Mouse (Mus musculus): ENCODE results near the gene Gmnn. TPM values are rescaled to one million over a fixed set of nuclear protein-coding genes. Genes with fewer than 3 reads are reported as not detected.
A peak's percentile ranks its signal among the peaks of the same experiment; 100 is the strongest.

Gene Gmnn
- polyA plus RNA-seq, 1 experiment from 2014 or later = 65.6 TPM

DNA sequence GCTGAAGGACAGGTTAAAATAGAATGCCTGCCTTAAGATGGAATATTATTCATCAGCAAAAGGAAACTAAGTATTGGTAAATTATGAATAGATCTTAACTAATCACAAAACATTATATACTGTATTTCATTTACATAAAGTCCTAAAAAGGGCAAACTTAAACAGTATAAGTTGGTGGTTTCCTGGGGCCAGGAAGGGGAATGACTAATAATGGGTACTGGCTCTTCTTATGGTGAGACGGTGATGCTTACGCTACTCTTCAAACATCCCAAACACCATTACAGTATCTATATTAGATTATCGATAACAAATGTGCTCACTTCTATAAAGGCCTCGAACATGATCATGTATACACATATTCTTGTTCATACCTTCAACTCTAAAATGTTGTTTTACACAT is 37.0 kb upstream of the Gmnn start:
- Histone ChIP-seq H3K27ac (ENCODE audit: low read depth, low read length) (no peak overlapping the region), H3K4me2 (ENCODE audit: low read length) (no peak overlapping the region)
- no peak for DNase-seq (ENCODE audit: low spot score)

DNA sequence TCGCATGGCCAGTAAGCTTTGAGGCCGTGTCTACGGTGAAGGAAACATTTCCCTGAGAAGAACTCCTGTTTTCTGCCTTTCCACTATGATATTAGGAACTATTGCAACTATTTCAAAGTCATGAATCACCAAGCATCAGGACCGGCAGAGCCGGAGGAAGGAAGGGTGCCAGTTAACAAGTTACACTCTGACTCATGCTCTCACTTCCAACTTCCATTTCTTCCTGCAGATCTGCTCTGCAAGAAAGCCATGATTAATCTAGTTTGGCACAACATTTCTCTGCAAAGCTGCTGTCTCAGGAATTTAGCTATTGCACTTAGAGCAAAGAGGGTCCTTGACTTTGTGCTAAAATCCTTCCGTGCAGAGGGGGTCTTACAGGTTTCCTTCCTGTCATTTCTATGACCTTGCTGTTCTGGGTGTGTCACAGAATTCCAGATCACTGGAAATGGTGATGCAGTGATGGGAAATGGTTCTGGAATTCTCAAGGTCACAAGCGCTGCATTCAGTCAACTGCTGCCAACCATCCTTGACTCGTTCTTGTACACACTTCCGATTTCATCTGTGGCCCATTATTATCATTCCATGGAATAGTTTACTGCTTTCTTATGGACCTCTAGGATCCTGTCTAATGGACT is 30.8 kb upstream of the Gmnn start:
- Histone ChIP-seq H3K4me2 (ENCODE audit: low read length) (no peak overlapping the region), H3K9ac (ENCODE audit: low read length) (no peak overlapping the region), H3K27me3 (replicated peaks; ENCODE audit: control insufficient read depth, insufficient read depth, low read length) (no peaks in the 10 kb centered on the region), H3K4me3 (ENCODE audit: low read depth, low read length) (no peak overlapping the region), H3K36me3 (ENCODE audit: control insufficient read depth, insufficient read depth, low read length) (no peaks in the 10 kb centered on the region), H3K27ac (ENCODE audit: low read depth, low read length) (no peak overlapping the region), H3K9me3 (replicated peaks; ENCODE audit: control insufficient read depth, low read length) (no peaks in the 10 kb centered on the region), H3K4me1 (ENCODE audit: control insufficient read depth, insufficient read depth, low read length) (no peaks in the 10 kb centered on the region)
- no peak for ATAC-seq
- no peak for DNase-seq (ENCODE audit: low spot score)
- 94% methylated on average over 9 of the region's 9 CpGs for WGBS

More for the DNA sequence above, 37.0 kb upstream of the Gmnn start:
- no peak overlapping the region for H3K4me3 ChIP-seq (ENCODE audit: low read depth, low read length)
- H3K36me3 ChIP-seq (ENCODE audit: control insufficient read depth, insufficient read depth, low read length) = no peaks in the 10 kb centered on the region
- no peaks in the 10 kb centered on the region for H3K9me3 ChIP-seq (replicated peaks; ENCODE audit: control insufficient read depth, low read length)
- H3K4me1 ChIP-seq (ENCODE audit: control insufficient read depth, insufficient read depth, low read length) = peaks cover 9% of the 10 kb centered on the region
- no peaks in the 10 kb centered on the region for H3K27me3 ChIP-seq (replicated peaks; ENCODE audit: control insufficient read depth, insufficient read depth, low read length)
- H3K9ac ChIP-seq (ENCODE audit: low read length) = no peak overlapping the region
- no peak for ATAC-seq
- WGBS = over 99% methylated on average over 4 of the region's 4 CpGs

DNA sequence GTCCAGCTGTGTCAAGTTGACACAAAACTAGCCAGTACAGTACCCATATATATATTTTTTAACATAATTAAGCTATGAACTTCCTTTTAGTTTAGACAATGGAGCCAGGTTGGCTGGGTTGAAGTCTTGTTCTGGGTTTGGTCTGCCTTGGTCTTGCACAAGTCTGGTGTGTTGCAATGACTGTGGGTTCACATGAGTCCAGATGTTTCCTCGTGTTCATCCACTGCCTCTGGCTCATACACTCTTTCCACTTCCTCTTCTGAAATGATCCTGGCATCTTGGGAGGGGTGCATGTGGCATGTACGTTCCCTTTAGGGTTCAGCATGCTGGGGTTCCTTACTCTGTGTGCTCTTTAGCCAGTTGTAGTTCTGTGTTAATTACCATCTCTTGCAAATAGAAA is 29.6 kb upstream of the Gmnn start:
- 81% methylated on average over 2 of the region's 2 CpGs for WGBS
- ATAC-seq (no peak), DNase-seq (ENCODE audit: low spot score) (no peak)
- H3K9me3 ChIP-seq (replicated peaks; ENCODE audit: control insufficient read depth, low read length) = no peaks in the 10 kb centered on the region
- no peak overlapping the region for H3K9ac ChIP-seq (ENCODE audit: low read length)
- no peak overlapping the region for H3K27ac ChIP-seq (ENCODE audit: low read depth, low read length)
- H3K4me2 ChIP-seq (ENCODE audit: low read length) = no peak overlapping the region
- no peak overlapping the region for H3K4me3 ChIP-seq (ENCODE audit: low read depth, low read length)
- H3K36me3 ChIP-seq (ENCODE audit: control insufficient read depth, insufficient read depth, low read length) = no peaks in the 10 kb centered on the region
- H3K4me1 ChIP-seq (ENCODE audit: control insufficient read depth, insufficient read depth, low read length) = no peaks in the 10 kb centered on the region
- no peaks in the 10 kb centered on the region for H3K27me3 ChIP-seq (replicated peaks; ENCODE audit: control insufficient read depth, insufficient read depth, low read length)

DNA sequence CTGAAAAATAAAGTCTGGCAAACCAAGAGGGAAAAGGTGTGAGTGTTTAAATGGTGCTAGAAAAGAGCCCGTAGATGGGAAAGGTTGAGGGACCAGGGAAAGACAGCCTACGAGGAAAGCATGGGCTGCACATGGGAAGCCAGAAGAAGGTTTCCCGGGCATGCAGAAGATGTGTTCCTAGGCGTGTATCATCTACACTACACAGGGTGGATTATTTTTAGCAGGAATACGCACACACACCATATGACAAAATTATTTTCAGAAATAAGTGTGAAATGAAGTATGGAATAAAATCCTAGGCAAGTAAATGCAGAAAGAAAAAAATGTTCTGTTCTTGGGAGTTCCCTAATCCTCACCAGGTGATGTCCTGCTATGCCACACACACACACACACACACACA is 25.8 kb upstream of the Gmnn start:
- ATAC-seq (no peak), DNase-seq (ENCODE audit: low spot score) (no peak)
- Histone ChIP-seq H3K9ac (ENCODE audit: low read length) (no peak overlapping the region), H3K4me3 (ENCODE audit: low read depth, low read length) (no peak overlapping the region), H3K36me3 (ENCODE audit: control insufficient read depth, insufficient read depth, low read length) (no peaks in the 10 kb centered on the region), H3K27me3 (replicated peaks; ENCODE audit: control insufficient read depth, insufficient read depth, low read length) (no peaks in the 10 kb centered on the region), H3K4me1 (ENCODE audit: control insufficient read depth, insufficient read depth, low read length) (no peaks in the 10 kb centered on the region), H3K27ac (ENCODE audit: low read depth, low read length) (no peak overlapping the region), H3K4me2 (ENCODE audit: low read length) (no peak overlapping the region), H3K9me3 (replicated peaks; ENCODE audit: control insufficient read depth, low read length) (no peaks in the 10 kb centered on the region)
- WGBS = 89% methylated on average over 5 of the region's 5 CpGs

DNA sequence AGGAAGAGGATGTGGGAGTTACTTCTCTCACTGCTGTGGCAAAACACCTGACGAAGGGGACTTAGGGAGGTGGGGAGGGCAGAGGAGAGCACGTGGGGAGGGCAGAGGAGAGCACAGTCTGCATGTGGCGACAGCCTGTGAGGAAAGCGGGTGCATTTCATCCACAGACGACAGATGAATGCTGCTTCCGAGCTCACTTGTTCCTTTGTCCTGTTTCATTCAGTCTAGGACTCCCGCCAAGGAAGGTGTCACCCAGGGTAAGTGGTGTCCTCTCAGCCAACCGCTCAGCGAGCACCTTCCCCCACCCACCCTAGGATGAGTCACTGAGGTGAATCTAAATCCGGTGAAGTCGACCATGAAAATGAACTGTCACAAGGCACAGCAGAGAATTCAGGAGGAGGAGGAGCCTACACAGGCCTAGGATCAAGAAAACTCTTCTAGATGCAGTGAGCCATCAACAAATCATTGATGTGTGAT is 24.3 kb upstream of the Gmnn start:
- Histone ChIP-seq H3K4me3 (ENCODE audit: low read depth, low read length) (no peak overlapping the region), H3K9ac (ENCODE audit: low read length) (no peak overlapping the region), H3K36me3 (ENCODE audit: control insufficient read depth, insufficient read depth, low read length) (no peaks in the 10 kb centered on the region), H3K27me3 (replicated peaks; ENCODE audit: control insufficient read depth, insufficient read depth, low read length) (no peaks in the 10 kb centered on the region), H3K4me1 (ENCODE audit: control insufficient read depth, insufficient read depth, low read length) (no peaks in the 10 kb centered on the region), H3K4me2 (ENCODE audit: low read length) (no peak overlapping the region), H3K9me3 (replicated peaks; ENCODE audit: control insufficient read depth, low read length) (no peaks in the 10 kb centered on the region), H3K27ac (ENCODE audit: low read depth, low read length) (no peak overlapping the region)
- peak; percentile 37; the same call in 1 of the 2 replicates for ATAC-seq
- DNase-seq (ENCODE audit: low spot score) = peak; percentile 18
- 42% methylated on average over 11 of the region's 11 CpGs for WGBS

DNA sequence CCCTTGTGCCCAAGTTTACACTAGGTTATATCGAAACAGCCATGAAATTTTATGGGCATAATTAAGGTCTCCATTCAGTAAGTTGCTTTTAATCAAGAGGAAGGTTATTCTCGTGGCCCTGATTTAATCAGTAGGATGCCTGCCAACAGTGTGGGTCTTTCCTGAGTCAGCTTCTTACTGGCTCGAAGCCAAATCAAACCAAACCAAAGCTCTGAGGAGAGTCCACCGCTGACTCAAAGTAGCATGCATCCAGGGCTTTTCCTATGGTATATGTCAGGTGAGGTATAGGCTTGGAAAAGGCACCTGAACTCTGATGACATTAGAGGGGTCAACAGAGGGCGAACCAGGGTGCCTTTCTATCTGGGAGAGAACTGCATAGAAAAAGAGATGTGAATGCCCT is 20.2 kb upstream of the Gmnn start:
- DNase-seq (ENCODE audit: low spot score) (peak; percentile 49), ATAC-seq (no peak)
- no peak overlapping the region for H3K9ac ChIP-seq (ENCODE audit: low read length)
- no peak overlapping the region for H3K4me3 ChIP-seq (ENCODE audit: low read depth, low read length)
- H3K27me3 ChIP-seq (replicated peaks; ENCODE audit: control insufficient read depth, insufficient read depth, low read length) = no peaks in the 10 kb centered on the region
- H3K4me2 ChIP-seq (ENCODE audit: low read length) = no peak overlapping the region
- no peak overlapping the region for H3K27ac ChIP-seq (ENCODE audit: low read depth, low read length)
- no peaks in the 10 kb centered on the region for H3K9me3 ChIP-seq (replicated peaks; ENCODE audit: control insufficient read depth, low read length)
- 54% methylated on average over 5 of the region's 5 CpGs for WGBS
- no peaks in the 10 kb centered on the region for H3K4me1 ChIP-seq (ENCODE audit: control insufficient read depth, insufficient read depth, low read length)
- H3K36me3 ChIP-seq (ENCODE audit: control insufficient read depth, insufficient read depth, low read length) = no peaks in the 10 kb centered on the region

DNA sequence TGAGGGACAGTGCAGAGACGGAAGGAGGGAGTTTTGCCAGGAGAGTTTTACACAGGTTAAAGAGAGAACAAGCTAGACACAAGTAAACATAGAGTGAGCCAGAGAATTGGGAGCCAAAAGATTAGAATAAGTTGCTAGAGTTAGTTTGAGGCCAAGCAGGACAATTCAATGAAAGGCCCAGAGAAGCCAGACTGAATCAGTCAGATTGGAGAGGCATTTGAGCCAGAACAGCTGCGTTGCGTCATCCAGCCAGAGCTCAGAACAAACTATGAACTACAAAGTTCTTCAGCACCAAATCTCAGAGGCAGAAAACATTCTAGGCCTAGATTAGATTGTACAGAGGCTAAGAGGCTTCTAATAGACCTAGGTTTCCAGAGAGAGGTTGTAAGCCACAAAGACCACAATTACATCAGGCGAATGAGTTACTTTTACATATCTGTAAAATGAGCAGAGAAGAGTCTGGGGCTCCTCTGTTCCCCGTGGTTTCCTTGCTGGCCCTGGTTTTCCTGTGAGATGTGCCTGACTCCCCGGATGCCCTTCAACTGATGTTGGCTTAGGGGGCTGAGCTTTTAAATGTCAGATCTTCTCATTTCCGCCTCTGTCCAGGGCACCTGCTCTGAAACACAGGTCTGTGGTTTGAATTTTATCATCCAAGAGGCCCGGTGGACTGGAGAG is 17.1 kb upstream of the Gmnn start:
- ATAC-seq = no peak

DNA sequence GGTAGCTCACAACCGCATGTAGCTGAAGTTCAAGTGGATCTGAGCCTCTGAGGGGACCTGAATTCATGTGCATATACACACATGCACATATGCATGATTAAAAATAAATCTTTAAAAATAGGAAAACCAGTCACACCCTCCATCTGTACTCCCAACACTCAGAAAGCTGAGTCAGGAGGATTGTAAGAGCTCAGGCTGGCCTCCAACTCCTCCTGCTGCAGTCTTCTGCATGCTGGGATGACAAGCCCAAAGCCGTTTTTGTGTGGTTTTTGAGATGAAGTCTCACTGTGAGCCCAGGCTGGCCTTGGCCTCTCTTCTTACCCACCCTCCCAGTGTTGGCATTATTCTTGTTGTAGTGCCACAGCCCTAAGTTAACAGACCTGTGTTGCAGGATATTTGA is 16.3 kb upstream of the Gmnn start:
- Histone ChIP-seq H3K36me3 (ENCODE audit: control insufficient read depth, insufficient read depth, low read length) (no peaks in the 10 kb centered on the region), H3K9ac (ENCODE audit: low read length) (no peak overlapping the region), H3K9me3 (replicated peaks; ENCODE audit: control insufficient read depth, low read length) (no peaks in the 10 kb centered on the region), H3K4me1 (ENCODE audit: control insufficient read depth, insufficient read depth, low read length) (no peaks in the 10 kb centered on the region), H3K4me2 (ENCODE audit: low read length) (no peak overlapping the region), H3K27ac (ENCODE audit: low read depth, low read length) (no peak overlapping the region), H3K27me3 (replicated peaks; ENCODE audit: control insufficient read depth, insufficient read depth, low read length) (no peaks in the 10 kb centered on the region), H3K4me3 (ENCODE audit: low read depth, low read length) (no peak overlapping the region)
- WGBS = 83% methylated on average over 2 of the region's 2 CpGs
- no peak for ATAC-seq
- no peak for DNase-seq (ENCODE audit: low spot score)

More for the DNA sequence above, 17.1 kb upstream of the Gmnn start:
- 88% methylated on average over 8 of the region's 8 CpGs for WGBS
- H3K4me1 ChIP-seq (ENCODE audit: control insufficient read depth, insufficient read depth, low read length) = no peaks in the 10 kb centered on the region
- H3K9me3 ChIP-seq (replicated peaks; ENCODE audit: control insufficient read depth, low read length) = no peaks in the 10 kb centered on the region
- H3K4me2 ChIP-seq (ENCODE audit: low read length) = no peak overlapping the region
- no peaks in the 10 kb centered on the region for H3K27me3 ChIP-seq (replicated peaks; ENCODE audit: control insufficient read depth, insufficient read depth, low read length)
- H3K27ac ChIP-seq (ENCODE audit: low read depth, low read length) = no peak overlapping the region
- H3K4me3 ChIP-seq (ENCODE audit: low read depth, low read length) = no peak overlapping the region
- no peak overlapping the region for H3K9ac ChIP-seq (ENCODE audit: low read length)
- DNase-seq (ENCODE audit: low spot score) = no peak
- no peaks in the 10 kb centered on the region for H3K36me3 ChIP-seq (ENCODE audit: control insufficient read depth, insufficient read depth, low read length)

DNA sequence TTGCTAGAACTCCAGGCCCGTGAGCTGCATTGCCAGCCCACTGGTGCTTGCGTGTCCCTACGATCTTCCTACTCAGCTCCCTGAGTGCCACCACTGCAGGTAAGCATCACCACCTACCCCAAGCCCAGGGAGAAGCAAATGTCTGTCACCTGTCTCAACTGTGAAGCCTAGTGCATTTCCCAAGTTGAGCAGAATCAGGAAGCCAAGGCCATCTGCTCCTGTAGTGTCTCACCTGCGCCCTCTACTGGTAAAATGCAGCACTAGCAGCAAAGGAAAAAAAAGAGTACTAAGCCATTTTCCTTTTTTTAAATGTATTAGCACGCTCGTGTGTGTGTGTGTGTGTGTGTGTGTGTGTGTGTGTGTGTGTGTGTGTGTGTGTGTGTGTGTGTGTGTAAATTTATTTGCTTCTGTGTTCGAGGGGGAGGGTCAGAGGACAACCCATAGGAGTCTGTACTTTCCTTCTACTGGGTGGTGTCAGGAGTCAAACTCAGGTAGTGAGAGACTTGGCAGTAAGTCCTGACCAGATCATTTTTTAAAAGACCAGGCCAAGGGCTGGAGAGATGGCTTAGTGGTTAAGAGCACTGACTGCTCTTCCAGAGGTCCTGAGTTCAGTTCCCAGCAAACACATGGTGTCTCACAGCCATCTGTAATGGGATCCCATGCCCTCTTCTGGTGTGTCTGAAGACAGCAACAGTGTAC is 14.6 kb upstream of the Gmnn start:
- no peaks in the 10 kb centered on the region for H3K4me1 ChIP-seq (ENCODE audit: control insufficient read depth, insufficient read depth, low read length)
- no peaks in the 10 kb centered on the region for H3K9me3 ChIP-seq (replicated peaks; ENCODE audit: control insufficient read depth, low read length)
- no peak overlapping the region for H3K27ac ChIP-seq (ENCODE audit: low read depth, low read length)
- H3K9ac ChIP-seq (ENCODE audit: low read length) = no peak overlapping the region
- peak; percentile 60 for ATAC-seq
- no peak overlapping the region for H3K4me2 ChIP-seq (ENCODE audit: low read length)
- H3K4me3 ChIP-seq (ENCODE audit: low read depth, low read length) = no peak overlapping the region
- DNase-seq (ENCODE audit: low spot score) = peak; percentile 83
- H3K27me3 ChIP-seq (replicated peaks; ENCODE audit: control insufficient read depth, insufficient read depth, low read length) = no peaks in the 10 kb centered on the region
- WGBS = 51% methylated on average over 7 of the region's 7 CpGs
- H3K36me3 ChIP-seq (ENCODE audit: control insufficient read depth, insufficient read depth, low read length) = no peaks in the 10 kb centered on the region
